Mouse (Mus musculus) kidney, adult 9 months (tissue): ENCODE measurements around the gene Map4k4.

Experiments used
- DNase-seq: peaks from one replicate; pipeline ENCODE4 v3.0.0; 2022

The Map4k4 gene

GRCm38 (mm10) chr1:40007962-40008471 lies 107.3 kb downstream of the Map4k4 start:
- DNase-seq, result no peak

DNA sequence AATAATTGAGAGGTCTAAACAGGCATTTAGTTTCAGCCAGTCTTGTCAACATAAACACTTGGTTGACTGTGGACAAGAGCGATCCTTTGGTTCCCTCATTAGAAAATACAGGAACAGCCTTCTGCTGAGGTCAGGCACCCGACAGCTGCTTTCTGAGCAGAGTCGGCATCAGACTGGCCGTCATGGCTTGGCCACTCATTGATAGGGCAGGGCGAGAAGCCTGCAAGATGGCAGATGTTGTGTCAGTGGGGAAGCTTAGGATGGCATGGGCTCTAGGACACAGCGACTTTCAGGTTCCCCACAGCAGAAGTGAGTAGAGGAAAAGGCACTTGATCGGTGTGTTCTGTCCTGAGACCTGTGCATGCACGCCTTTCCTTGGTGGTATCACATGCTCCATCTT lies 112.0 kb downstream of the Map4k4 start:
- no peak for DNase-seq

- DNase-seq, result no peak
These were observed 114.5 kb downstream of the Map4k4 start for GRCm38 (mm10) chr1:40015066-40015678.

GRCm38 (mm10) chr1:40021617-40022016 lies 120.9 kb downstream of the Map4k4 start:
- no peak for DNase-seq

DNA sequence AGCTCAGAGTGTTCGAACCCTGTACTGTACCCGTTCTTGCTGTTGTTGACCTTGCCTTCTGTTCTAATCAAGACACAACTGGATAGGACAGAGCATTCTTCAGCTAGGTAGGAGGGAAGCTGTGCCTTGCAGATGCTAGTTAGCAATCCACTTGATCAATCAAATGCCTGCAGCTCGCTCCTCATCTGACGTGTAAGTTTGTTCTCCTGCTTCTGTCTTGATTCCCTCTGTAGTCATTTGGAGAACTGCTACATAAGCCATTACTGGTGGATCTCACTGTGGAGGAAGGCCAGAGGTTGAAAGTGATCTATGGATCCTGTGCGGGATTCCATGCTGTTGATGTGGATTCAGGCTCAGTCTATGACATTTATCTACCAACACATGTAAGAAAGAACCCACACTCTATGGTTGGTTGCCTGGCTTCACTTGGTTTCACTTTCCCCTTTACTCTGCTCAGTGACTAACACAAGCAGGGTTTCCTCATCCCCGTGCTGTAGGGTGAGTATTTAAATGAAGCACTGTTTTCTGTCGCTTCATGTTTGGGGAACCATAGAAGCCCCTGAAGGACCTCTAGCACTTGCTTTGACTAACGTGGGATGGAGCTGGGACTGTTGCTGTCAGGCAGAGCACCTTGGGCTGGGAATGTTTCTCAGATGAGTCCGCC lies 121.9 kb downstream of the Map4k4 start:
- DNase-seq, result no peak

DNA sequence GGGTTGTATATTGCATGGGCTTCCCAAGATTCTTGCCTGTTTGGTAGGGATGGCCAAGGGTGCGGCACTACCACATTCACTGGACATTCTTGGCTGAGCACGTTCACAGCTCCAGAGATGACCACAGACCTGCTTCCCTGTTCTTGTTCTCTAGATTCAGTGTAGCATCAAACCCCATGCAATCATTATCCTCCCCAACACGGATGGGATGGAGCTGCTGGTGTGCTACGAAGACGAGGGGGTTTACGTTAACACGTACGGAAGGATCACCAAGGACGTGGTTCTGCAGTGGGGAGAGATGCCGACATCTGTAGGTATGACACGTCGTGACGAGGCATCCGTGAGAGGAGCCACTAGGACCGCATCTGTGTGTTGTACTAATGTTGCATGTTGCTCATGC lies 122.5 kb downstream of the Map4k4 start:
- DNase-seq, result no peak

- no peak for DNase-seq
These were observed 123.0 kb downstream of the Map4k4 start for GRCm38 (mm10) chr1:40023748-40024147.

DNA sequence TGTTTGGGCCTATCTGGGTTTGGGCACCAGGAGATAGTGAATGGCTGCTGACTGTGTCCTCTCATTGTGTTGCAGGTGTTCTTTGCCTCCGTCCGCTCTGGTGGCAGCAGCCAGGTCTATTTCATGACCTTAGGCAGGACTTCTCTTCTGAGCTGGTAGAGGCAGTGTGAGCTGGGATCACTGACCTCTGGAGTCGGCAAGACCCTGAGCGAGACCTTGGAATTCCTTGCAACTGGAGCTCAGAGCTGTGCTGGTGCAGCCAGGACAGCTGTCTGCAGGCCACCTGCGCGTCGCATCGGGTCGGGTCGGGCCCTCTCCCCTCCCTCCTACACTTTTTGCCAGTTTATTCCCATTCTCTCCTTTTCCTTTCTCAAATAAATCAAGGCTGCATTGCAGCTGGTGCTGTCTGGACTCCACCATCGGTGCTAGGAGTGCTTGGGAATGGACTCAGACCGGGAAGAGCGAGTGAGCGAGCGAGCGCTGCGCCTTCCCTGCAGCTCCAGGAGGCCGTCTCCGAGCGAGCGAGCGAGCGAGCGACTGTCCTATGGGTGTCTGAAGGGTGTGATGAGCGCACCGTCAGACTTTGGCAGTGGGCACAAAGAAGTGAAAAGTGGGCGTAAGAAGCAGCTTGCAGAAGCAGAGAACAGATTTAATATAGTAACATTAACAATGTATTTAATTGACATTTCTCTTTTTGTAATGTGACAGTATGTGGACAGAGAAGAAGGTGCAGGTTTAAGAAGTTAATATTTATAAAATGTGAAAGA lies 124.0 kb downstream of the Map4k4 start:
- peak; percentile 21 for DNase-seq

DNA sequence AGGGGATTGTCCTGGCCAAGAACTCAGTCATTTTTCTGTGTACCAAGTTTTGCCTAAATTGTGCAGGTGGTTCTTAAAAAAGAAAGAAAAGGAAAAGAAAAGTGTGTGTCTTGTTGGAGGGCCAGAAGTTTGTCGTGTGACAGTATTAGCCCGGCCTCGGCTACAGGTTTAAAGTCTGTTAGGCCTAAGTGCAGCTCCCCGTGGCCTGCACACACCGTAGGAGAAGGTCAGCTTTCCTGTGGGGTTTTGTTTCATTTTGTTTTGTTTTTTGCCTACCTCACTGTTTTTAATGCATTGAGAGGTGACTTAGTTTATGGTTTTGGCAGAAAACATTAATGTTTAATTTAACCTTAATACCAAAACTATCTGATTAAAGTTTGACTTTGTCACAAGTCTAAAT lies 124.7 kb downstream of the Map4k4 start:
- DNase-seq, result peak; percentile 60

- DNase-seq, result no peak
These were observed 126.5 kb downstream of the Map4k4 start for GRCm38 (mm10) chr1:40027116-40027620.

DNA sequence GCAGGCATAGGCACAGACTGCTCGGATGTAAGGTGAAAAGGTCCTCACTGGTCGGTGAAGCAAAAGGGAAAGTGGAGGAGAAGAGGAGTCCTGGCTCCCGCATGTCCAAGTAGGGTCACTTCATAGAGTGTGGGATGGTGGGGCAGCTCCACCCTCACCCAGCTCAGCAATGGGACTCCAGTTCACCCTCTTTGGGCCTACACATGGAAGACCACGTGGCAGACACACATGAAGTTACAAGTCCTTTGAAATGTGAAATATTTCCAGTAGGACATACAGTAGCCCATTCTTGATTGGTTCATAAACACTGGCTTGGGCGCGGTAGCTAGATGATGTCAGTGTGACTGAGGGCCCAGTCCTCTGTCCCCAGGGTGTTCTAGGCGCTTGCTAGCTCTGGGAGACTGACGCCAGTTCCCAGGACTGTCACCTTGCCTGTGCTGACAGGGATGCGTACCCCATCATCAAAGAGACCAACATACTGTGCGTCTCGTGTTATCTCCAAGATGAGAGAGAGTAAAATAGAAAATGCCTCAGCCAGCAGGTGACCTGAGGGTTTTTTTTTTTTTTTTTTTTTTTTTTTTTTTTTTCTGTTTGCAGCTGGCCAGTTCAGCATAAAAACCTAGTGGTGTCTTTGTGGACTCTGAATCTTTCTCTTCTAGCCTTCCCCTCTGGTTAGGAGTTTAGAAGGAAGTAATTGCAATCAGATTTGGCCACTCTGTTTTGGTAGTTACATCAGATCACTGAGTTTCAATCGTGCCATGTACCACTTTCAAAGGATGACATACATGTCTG lies 127.7 kb downstream of the Map4k4 start:
- no peak for DNase-seq

GRCm38 (mm10) chr1:40029597-40029996 lies 128.9 kb downstream of the Map4k4 start:
- DNase-seq, result no peak

DNA sequence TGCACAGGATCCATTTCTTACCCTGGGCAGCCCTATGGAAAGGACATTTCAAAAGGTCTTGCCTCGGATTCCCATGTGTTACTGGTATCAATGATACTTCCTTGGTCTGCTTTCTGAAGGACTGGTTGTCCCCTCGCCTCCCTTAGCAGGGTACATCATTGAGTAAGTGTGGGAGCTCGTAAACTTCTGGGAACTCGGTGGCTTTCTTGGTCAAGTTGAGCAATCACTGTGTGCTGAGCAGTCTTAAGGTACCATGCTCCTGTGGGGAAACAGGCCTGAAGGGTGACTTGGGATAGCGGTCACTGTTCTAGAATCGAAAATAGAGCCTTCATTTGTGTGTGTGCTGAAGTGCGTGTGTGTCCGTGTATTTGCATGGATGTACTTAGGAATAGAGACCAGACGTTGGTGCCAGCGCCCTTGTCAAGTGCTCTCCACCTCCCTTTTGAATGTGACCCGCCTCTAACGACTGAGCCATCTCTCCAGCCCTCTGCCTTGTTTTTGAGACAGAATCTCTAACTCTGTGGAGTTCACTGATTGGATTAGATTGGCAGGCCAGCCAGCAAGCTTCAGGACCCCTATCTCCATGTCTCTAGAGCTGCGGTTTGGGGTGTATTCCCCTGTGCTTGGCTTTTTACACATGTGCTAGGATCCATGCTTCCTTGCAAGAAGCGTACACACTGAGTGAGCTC lies 129.7 kb downstream of the Map4k4 start:
- no peak for DNase-seq

GRCm38 (mm10) chr1:40030976-40031356 lies 130.3 kb downstream of the Map4k4 start:
- DNase-seq, result no peak

GRCm38 (mm10) chr1:40031626-40032025 lies 130.9 kb downstream of the Map4k4 start:
- no peak for DNase-seq

GRCm38 (mm10) chr1:40033315-40033714 lies 132.6 kb downstream of the Map4k4 start:
- no peak for DNase-seq

GRCm38 (mm10) chr1:40033743-40034420 lies 133.2 kb downstream of the Map4k4 start:
- DNase-seq, result no peak

DNA sequence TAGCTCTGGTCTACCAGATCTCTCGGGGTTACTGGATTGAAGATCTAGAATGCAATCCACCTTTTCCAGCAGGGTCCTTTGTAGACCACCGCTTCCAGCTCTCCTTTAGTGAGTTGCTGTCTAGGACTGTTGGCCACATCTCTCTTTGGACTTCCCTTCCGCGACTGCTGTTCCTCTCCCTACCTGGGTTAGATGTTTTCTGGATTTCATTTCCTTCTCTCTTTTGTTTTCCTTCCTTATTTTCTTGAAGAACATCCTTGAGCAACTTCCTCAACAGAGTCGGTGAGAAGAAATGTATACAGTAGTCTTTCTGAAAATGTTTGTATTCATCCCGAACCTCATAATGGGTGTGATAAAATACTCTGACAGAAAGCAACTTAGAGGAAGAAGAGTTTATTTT lies 137.1 kb downstream of the Map4k4 start:
- no peak for DNase-seq

DNA sequence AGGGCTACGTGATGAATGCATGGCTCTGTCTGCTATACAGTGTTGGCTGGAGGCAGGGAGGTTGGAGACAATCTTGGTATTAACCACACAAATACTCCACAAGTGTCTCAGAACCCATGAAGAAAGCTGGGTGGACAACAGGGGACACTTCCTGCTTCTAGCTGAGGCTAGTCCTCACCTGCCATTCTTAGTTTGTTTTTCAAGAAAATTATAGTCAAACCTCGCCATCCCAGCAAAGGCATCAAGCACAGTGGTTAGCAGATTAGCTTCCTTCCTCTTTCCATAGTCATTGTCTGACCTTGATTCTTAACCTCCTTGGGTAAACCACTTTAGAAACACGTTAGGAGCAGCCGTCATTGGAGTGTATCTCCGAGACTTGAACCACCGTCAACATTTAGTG lies 145.0 kb downstream of the Map4k4 start:
- DNase-seq, result no peak

GRCm38 (mm10) chr1:40046600-40046999 lies 145.9 kb downstream of the Map4k4 start:
- no peak for DNase-seq

DNA sequence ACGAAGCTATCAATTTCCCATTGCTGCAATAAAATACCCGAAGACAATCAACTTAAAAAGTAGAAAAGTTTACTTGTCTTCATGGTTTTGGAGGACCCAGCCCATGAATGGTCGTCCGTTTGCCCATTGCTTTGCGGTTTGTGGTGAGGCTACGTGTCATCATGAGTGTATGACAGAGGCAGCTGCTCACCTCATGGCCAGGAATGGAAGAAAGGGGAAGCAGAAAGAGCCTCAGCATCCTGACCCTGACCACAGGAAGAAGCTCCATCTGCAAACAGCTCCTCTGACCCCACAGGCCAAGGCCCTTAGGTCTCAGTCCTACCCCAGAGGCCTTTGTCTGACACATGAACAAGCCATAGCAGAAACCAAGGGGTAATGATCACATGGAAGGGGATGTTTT lies 150.4 kb downstream of the Map4k4 start:
- DNase-seq, result no peak

GRCm38 (mm10) chr1:40052156-40052555 lies 151.4 kb downstream of the Map4k4 start:
- DNase-seq, result no peak
